Mouse (Mus musculus) midbrain, embryonic 14.5 days (tissue): ENCODE data around the gene Os9. TPM values are rescaled to one million over a fixed set of nuclear protein-coding genes. Genes with fewer than 3 reads are reported as not detected.
"Not testable (repeated sequence)": the region's sequence is repeated elsewhere in the genome, so short reads cannot be mapped to it uniquely, and the experiment has no call there.

Source experiments
- ATAC-seq: fragments of 200-750 bp; cut with Nextera tagmentation; 2 replicates; pipeline ENCODE4 v1.8.0; 2017; ENCODE audit warnings: moderate number of reproducible peaks, moderate library complexity; ENCODE audit not compliant: low FRiP score, low TSS enrichment
- DNase-seq: peaks from one replicate; pipeline ENCODE4 v3.0.0-alpha.2; 2015
- H3K27ac ChIP-seq: fragments of 300-500 bp; sonication (generic); replicated peaks from 2 replicates; pipeline ENCODE4 v1.5.1; 2014; ENCODE audit warnings: mild to moderate bottlenecking, low read depth, low read length, moderate library complexity
- H3K27me3 ChIP-seq: fragments of 300-500 bp; sonication (generic); 2 replicates; pipeline ENCODE4 v1.6.1; 2014; ENCODE audit warnings: low read length, control low read depth, mixed read lengths; ENCODE audit not compliant: control insufficient read depth, insufficient read depth
- H3K36me3 ChIP-seq: fragments of 300-500 bp; sonication (generic); 2 replicates; pipeline ENCODE4 v1.6.1; 2014; ENCODE audit warnings: low read length, control low read depth; ENCODE audit not compliant: control insufficient read depth, insufficient read depth
- H3K4me1 ChIP-seq: fragments of 300-500 bp; sonication (generic); 2 replicates; pipeline ENCODE4 v1.6.1; 2014; ENCODE audit warnings: mild to moderate bottlenecking, antibody characterized with exemption, low read length, control low read depth; ENCODE audit not compliant: control insufficient read depth, insufficient read depth
- H3K4me2 ChIP-seq: fragments of 300-500 bp; sonication (generic); 2 replicates; pipeline ENCODE4 v1.6.1; 2014; ENCODE audit warnings: mild to moderate bottlenecking, low read length, moderate library complexity
- H3K4me3 ChIP-seq: fragments of 300-500 bp; sonication (generic); replicated peaks from 2 replicates; pipeline ENCODE4 v1.5.1; 2014; ENCODE audit warnings: low read depth, low read length
- H3K9ac ChIP-seq: fragments of 300-500 bp; sonication (generic); replicated peaks from 2 replicates; pipeline ENCODE4 v1.6.1; 2014; ENCODE audit warnings: mild to moderate bottlenecking, low read length, moderate library complexity
- H3K9me3 ChIP-seq: fragments of 300-500 bp; sonication (generic); 2 replicates; pipeline ENCODE4 v1.6.1; 2016; ENCODE audit warnings: low read length, control low read depth, mixed read lengths; ENCODE audit not compliant: control insufficient read depth
- WGBS: fragments of 180-500 bp; shearing (Covaris S2); extraction: QIAGEN DNeasy Blood & Tissue Kit; methylation state at CpG from one replicate; pipeline ENCODE4 v1.1.7; 2014; 5-methylcytosine and 5-hydroxymethylcytosine counted together
- polyA plus RNA-seq: library from polyadenylated mRNA; unstranded; fragments of >200 nt; fragmentation: Nextera tagmentation; extraction: Ambion mirVana; gene quantifications from 2 replicates; pipeline ENCODE4 v1.2.1, GENCODE M21; 2014

Gene Os9
- polyA plus RNA-seq, 1 experiment from 2014 or later = 82.1 TPM

DNA sequence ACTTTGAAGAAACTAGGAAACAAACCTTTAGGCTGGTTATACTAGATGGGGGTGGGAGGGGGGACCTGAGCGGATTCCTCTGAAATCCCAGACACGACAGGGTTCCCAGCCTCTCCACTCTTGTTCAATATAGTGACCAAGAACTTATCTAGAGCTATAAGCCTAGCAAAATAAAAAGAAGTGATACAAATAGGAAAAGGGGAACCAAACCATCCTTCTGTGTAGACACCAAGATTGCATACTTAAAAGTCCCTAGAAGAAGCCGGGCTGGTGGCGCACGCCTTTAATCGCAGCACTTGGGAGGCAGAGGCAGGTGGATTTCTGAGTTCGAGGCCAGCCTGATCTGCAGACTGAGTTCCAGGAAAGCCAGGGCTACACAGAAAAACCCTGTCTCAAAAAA, 32.4 kb upstream of the Os9 start:
- no peak overlapping the region for H3K27ac ChIP-seq
- no peaks in the 10 kb centered on the region for H3K36me3 ChIP-seq
- H3K27me3 ChIP-seq = no peaks in the 10 kb centered on the region
- ATAC-seq (no peak), DNase-seq (no peak)
- no peaks in the 10 kb centered on the region for H3K9me3 ChIP-seq
- H3K4me3 ChIP-seq = no peak overlapping the region
- no peaks in the 10 kb centered on the region for H3K4me1 ChIP-seq
- no peak overlapping the region for H3K4me2 ChIP-seq
- no peak overlapping the region for H3K9ac ChIP-seq
- 93% methylated on average over 7 of the region's 7 CpGs for WGBS

DNA sequence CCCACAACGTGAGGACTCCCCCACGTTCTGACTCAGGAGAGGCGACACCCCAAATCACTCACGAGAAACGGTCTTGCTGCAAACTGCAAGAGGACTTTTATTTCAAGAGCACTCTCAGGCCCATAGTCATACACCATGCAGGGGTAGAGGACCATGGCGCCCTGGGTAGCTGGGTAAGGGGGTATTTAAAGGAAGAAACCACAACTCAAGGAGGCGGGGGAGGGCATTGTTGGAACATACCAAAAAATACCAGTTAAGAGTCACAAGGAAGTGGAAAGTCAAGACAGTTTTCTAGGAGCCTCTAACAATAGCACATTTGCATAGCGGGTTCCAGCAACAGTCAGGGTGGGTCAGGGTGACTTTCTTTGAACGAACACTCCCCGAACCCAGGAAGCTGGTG, 31.6 kb upstream of the Os9 start:
- not testable (repeated sequence) for H3K9ac ChIP-seq, H3K36me3 ChIP-seq, H3K4me1 ChIP-seq, ATAC-seq, H3K9me3 ChIP-seq, H3K4me3 ChIP-seq, H3K4me2 ChIP-seq, DNase-seq, H3K27me3 ChIP-seq, H3K27ac ChIP-seq
- 89% methylated on average over 10 of the region's 10 CpGs for WGBS

DNA sequence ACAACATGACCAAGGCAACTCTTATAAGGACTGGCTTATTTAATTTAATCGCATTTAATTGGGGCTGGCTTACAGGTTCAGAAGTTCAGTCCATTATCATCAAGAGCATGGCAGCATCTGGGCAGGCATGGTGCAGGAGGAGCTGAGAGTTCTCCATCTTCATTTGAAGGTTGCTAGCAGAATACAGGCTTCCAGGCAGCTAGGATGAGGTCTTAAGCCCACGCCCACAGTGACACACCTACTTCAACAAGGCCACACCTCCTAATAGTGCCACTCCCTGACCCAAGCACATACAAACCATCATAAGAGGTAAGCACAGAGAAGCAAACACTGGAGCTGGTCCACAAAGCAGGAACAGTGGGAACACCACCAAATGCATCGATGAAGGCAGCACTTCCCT, 30.3 kb upstream of the Os9 start:
- not testable (repeated sequence) for H3K9ac ChIP-seq, DNase-seq, H3K27me3 ChIP-seq, H3K4me3 ChIP-seq, H3K4me2 ChIP-seq, ATAC-seq, H3K36me3 ChIP-seq, H3K4me1 ChIP-seq, H3K9me3 ChIP-seq, H3K27ac ChIP-seq
- 90% methylated on average over 3 of the region's 3 CpGs for WGBS

DNA sequence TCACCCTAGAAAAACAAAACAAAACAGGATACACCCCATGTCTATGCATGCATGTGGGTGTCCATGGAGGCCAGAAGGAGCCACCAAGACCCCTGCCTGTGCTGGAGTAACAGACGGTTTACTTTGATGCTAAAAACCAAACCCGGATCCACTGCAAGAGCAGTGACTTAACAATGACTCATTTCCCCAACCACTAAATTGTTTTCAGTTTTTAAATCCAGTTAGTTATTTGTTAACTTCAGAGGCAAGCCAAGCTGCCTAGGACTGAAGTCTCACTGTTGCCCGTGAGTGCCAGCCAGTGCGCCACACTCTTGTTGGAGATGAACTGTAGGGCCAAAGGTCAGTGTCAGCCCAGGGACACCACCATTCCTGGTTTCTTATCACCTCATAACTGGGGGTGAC, 29.5 kb upstream of the Os9 start:
- DNase-seq = no peak
- no peak overlapping the region for H3K27ac ChIP-seq
- H3K9me3 ChIP-seq = no peaks in the 10 kb centered on the region
- no peaks in the 10 kb centered on the region for H3K4me1 ChIP-seq
- no peaks in the 10 kb centered on the region for H3K36me3 ChIP-seq
- ATAC-seq = no peak
- H3K27me3 ChIP-seq = no peaks in the 10 kb centered on the region
- no peak overlapping the region for H3K4me3 ChIP-seq
- no peak overlapping the region for H3K9ac ChIP-seq
- H3K4me2 ChIP-seq = no peak overlapping the region
- 86% methylated on average over 4 of the region's 4 CpGs for WGBS

DNA sequence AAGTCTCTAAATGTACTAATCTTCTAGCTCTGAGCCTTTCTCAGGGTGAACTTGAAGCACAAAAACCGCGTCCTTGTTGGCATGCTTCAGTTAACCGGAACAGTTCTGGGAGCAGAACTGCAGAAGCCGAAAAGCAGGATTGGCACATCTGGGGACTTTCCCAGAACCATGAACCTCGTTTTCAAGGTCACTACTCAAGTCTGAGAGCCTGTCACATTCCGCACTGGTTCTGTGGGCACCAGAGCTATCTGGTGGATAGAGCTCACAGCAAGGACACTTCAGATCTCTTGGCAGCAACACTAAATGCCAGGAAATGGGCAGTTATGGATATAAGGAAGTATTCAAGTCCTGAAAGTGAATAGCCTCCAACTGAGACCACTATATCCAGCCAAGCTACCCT, 26.2 kb upstream of the Os9 start:
- no peaks in the 10 kb centered on the region for H3K9me3 ChIP-seq
- DNase-seq (no peak), ATAC-seq (no peak)
- H3K9ac ChIP-seq = no peak overlapping the region
- H3K4me3 ChIP-seq = no peak overlapping the region
- H3K27me3 ChIP-seq = no peaks in the 10 kb centered on the region
- H3K36me3 ChIP-seq = no peaks in the 10 kb centered on the region
- WGBS = 80% methylated on average over 6 of the region's 6 CpGs
- H3K4me1 ChIP-seq = no peaks in the 10 kb centered on the region
- no peak overlapping the region for H3K4me2 ChIP-seq
- H3K27ac ChIP-seq = no peak overlapping the region

DNA sequence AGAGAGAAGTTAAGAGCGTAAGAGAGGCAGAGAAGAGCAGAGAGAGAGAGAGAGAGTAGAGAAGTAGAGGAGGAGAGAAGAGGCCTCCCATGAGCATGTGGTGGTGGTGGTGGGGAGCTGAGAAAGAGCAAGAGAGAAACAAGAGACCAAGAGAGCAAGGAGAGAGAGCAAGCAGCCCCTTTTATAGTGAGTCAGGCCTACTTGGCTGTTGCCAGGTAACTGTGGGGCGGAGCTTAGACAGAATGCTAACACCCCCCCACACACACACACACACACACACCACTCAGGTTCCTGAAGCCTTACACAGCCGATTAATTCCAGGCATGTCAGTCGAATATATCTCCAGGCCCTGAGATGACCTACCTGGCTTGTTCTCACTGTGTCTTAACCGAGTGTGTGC, 24.4 kb upstream of the Os9 start:
- Histone ChIP-seq H3K9me3 (no peaks in the 10 kb centered on the region), H3K36me3 (no peaks in the 10 kb centered on the region), H3K27me3 (no peaks in the 10 kb centered on the region), H3K27ac (no peak overlapping the region), H3K9ac (no peak overlapping the region), H3K4me3 (no peak overlapping the region), H3K4me2 (no peak overlapping the region), H3K4me1 (no peaks in the 10 kb centered on the region)
- 79% methylated on average over 5 of the region's 5 CpGs for WGBS
- DNase-seq (no peak), ATAC-seq (no peak)

DNA sequence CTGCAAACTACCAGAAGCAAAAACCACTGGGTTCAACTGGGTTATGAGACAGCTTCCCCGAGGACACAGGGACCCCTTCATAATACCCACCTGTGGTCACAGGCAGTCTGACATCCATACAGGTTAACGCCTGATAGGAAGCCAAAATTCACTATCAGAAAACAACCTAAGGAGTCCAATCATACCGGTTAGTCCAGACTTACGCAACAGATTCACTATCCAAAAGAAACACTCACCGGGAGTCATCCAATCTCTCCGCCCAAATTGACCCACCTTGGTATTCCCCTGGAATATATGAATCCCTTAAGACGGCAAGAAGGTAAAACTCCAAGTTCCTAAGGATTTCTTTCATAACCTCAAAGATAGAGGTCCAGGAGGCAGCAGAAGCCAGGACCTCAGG, 23.6 kb upstream of the Os9 start:
- Histone ChIP-seq H3K4me3 (no peak overlapping the region), H3K4me2 (no peak overlapping the region), H3K9ac (no peak overlapping the region), H3K4me1 (no peaks in the 10 kb centered on the region), H3K27me3 (no peaks in the 10 kb centered on the region), H3K36me3 (no peaks in the 10 kb centered on the region), H3K9me3 (no peaks in the 10 kb centered on the region), H3K27ac (no peak overlapping the region)
- 94% methylated on average over 7 of the region's 7 CpGs for WGBS
- ATAC-seq = no peak
- DNase-seq = no peak

DNA sequence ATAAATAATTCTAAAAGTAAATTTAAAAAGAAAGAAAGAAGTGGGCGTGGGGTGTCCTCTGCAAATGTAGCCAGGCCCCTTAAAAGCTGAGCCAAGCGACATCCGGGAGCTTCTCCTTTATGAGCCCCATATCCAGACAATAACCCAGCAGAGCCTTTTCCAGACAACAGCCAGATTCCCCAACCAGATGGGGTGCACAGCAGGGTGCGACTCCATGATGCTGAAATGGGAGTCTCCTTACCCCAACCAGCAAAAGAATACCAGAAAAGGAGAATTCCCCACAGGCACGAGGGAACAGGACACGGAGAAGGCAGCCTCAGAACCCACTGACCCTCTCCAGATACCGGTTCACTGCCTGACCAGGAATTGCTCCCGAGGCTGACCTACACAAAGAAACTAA, 22.3 kb upstream of the Os9 start:
- no peak overlapping the region for H3K27ac ChIP-seq
- no peaks in the 10 kb centered on the region for H3K36me3 ChIP-seq
- WGBS = 85% methylated on average over 8 of the region's 8 CpGs
- H3K9me3 ChIP-seq = no peaks in the 10 kb centered on the region
- H3K4me1 ChIP-seq = no peaks in the 10 kb centered on the region
- H3K4me2 ChIP-seq = no peak overlapping the region
- H3K4me3 ChIP-seq = no peak overlapping the region
- H3K9ac ChIP-seq = no peak overlapping the region
- no peak for DNase-seq
- no peaks in the 10 kb centered on the region for H3K27me3 ChIP-seq
- ATAC-seq = no peak

DNA sequence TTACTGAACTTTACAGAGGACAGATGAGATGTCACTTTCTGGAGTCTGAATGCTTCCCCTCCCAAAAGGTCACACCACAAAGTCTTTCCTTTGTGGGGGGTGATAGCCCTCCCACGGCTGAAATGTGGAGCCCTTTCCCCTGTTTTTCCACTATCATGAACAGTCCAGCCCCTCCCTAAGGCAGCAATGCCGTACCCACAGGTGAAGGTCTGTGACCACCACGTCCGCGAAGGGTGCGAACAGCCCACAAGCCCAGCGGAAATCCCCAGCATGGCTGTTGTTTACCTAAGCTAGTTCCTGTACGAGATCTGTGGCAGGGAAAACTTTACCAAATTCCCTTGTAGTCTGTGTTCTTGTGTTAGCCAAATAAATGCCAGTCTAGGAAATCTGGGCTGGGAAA, 20.6 kb upstream of the Os9 start:
- no peak overlapping the region for H3K9ac ChIP-seq
- no peaks in the 10 kb centered on the region for H3K4me1 ChIP-seq
- H3K4me3 ChIP-seq = no peak overlapping the region
- H3K9me3 ChIP-seq = no peaks in the 10 kb centered on the region
- H3K27me3 ChIP-seq = no peaks in the 10 kb centered on the region
- H3K27ac ChIP-seq = no peak overlapping the region
- no peak overlapping the region for H3K4me2 ChIP-seq
- H3K36me3 ChIP-seq = no peaks in the 10 kb centered on the region
- ATAC-seq (no peak), DNase-seq (no peak)
- 88% methylated on average over 8 of the region's 8 CpGs for WGBS
